Mouse (Mus musculus) bone marrow, adult 2 months (tissue): Measurements from ENCODE around the gene Klhl32.

Experiments
- CTCF ChIP-seq: fragments of 200-500 bp; IDR thresholded peaks from 2 replicates; pipeline ENCODE4 v1.5.1; 2011; ENCODE audit warnings: low read length, control low read depth; ENCODE audit not compliant: control insufficient read depth, insufficient read depth
- POLR2A ChIP-seq: fragments of 200-500 bp; IDR thresholded peaks from 2 replicates; pipeline ENCODE4 v1.6.1; 2011; ENCODE audit warnings: low read depth, mild to moderate bottlenecking, control low read depth, low read length, borderline replicate concordance; ENCODE audit not compliant: control insufficient read depth

DNA sequence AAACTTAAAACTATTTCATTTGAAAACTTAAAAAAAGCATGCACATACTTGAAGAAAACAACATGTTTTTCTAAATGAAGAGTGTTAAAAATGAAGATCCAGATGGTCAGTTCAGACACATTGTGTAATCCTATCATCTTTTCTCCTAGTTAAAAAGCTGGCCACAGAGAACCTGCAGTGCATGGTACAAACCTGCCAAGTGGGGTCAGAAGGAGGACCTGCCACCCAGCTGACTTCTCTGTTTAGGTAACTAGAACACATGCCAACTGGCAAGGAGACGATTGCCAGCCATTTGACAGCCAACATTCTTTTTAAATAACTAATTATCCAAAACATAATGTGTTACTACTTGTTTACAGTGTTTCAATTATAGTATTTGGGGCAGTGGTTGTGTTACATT lies 252.3 kb downstream of the Klhl32 start:
- TF ChIP-seq POLR2A (no peak), CTCF (no peak)
